Mouse (Mus musculus) kidney, postnatal 10 days (tissue): ENCODE results near the gene Sirt4.
"Not testable (repeated sequence)": the region's sequence is repeated elsewhere in the genome, so short reads cannot be mapped to it uniquely, and the experiment has no call there.

Experiments
- DNase-seq: peaks from one replicate; pipeline ENCODE4 v3.0.0; 2021; ENCODE audit warnings: mixed read lengths

Gene Sirt4

DNA sequence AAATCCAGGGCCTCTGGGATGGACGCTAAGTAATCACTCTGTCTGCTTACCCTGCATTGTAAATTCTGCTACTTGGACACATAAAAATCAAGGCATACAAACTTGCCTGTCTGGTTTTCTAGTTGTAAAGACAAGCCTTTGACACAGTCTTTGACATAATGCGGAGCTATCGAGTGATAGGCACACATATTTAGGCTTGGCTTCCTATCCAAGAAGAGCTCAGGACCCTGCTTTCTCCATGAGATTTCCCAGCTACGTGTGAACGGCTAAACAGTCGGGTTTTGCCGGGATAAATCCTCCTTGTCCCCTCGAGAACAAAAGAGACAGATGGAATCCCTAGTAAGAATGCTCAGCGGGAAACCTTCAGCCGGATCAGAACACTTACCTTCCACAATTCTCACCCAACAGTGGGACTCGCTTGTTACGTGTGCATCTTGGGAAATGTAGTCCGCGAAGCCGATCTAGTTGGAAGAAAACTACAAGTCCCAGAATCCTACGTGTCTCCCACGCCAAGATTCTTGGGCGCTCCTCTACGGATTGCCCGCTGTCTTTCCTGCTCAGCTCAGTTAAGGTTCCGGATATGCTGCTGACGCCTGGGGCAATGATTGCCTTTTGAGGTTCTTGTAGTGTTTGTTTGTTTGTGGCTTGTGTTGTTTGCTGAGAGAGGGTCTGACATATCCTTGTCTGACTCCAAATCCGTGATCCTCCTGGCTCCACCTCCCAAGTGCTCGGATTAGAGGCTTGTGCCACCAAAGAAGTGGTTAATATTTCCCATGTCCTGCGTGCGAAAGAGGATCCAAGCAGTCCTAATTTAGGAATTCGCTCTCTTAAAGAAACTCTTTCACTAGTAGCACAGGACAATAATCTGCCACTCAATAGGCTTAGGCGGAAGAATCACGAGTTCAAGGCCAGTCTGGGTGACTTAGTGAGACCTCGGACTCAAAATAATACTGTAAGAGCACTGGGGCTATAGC lies at the start of gene Sirt4:
TSS of gene Sirt4 (minus strand) at position 779 of the 974 bp plus-strand sequence.
- peak; percentile 86 for DNase-seq

DNA sequence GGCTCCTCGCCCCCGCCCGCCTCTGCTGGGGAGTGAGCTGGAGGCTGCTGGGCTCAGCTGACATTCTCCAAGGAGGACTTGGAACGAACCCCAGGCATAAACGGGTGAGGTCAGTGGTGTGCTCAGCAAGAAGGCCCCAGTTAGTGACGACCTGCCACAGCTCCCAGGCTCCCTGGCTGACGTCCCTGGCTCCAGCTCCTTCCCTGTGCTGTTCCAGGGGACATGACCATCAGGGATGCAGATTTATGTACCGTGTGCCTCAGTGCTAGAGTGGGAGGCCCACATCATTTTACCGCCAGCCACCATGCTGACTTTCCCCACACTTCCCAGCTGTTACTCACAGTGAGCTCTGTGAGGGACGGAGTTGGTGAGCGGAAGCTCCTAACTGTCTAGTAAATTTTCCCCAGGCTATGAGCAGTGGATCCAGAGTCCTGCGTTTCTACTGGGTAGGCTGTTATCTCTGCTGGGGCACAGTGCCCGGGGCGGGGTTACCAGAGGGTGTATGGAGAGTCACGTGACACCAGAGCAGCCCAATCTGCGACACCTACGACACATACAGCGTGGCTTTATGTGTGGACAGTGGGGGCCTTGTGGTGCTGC lies 47.2 kb upstream of the Sirt4 start:
- DNase-seq, result peak; percentile 84

DNA sequence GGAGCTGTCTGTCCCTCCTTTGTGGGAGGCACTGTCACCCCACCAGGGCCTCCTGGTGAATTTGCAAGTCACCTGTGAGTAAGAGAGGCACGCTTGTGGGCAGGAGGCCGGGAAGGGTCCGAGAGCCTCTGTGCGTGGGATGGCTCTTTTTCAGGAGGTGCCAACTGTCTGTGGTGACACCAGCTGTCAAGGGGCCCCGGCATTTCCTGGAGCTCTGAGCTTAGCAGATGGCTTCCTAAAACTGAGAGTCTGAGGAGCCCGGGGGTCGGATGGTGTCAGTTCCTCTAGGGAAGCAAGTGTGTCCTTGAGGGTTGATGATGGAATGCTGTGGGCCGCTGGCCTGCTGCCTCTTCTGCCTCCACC lies 45.9 kb upstream of the Sirt4 start:
- peak; percentile 71 for DNase-seq

DNA sequence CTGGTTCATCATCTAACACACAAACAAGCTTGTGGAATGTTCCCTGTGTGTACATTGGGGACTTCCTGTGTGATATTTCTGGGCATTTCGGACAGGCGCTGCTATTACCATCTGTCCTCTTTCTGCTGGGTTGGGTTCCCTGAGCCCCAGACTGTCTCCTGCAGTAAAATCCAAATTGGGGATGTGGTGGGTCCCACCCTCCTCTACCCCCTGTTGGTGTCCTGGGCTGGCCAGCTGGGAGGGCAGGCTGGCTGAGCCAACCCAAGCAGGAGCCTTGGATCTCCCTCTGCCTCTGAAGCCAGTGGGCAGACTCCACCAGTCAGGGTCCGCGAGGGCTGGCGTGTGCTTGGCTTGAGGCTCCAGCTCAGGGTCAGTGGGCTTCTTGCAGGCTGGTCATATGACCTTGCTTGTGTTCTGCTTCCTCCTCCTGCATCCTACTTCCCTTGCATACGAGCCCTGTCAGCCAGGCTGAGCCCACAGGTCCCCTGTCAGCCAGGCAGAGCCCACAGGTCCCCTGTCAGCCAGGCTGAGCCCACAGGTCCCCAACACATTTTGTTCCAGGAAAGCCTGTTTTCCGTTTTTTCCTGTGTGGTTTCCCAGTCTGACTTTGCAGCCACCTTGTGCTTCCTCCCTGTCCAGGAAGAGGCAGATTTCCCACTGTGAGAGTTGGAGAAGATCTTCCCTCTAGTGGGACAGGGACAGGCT lies 45.4 kb upstream of the Sirt4 start:
- DNase-seq, result no peak

DNA sequence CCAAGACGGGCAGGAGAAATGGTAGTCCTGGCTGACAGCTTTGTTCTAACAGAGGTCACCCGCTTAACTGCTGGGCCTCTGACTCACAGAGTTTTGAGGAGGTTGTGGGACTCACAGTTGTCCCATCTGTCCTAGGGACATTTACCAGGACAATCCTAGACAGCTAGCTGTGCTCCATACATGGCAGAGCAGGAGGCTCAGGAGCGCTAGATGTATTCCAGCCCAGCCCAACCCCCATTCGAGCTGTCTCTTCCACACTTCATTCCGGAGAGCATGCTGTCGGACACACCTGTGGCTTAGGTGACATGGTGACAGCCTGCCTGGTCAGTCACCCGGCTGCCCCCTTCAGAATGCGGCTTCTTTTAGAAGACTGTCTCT lies 44.8 kb upstream of the Sirt4 start:
- no peak for DNase-seq

DNA sequence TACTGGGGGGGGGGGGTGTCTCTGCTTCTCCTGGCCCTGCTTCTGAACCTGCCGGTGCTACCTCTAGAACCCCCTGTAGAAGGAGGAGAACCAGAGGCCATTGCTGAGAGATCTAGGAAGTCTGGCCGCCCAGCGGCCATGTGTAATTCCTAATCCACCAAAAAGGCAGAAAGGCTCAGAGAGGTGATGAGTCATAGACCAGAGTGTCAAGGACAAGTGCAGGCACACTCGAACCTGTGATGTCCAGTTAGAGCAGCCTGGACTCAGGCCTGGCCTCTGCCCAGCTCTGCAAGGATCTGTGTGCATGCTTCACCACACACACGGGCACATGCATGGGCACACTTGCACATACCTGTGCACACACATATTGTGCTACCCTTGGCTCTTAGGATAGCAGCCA lies 43.6 kb upstream of the Sirt4 start:
- DNase-seq, result no peak

DNA sequence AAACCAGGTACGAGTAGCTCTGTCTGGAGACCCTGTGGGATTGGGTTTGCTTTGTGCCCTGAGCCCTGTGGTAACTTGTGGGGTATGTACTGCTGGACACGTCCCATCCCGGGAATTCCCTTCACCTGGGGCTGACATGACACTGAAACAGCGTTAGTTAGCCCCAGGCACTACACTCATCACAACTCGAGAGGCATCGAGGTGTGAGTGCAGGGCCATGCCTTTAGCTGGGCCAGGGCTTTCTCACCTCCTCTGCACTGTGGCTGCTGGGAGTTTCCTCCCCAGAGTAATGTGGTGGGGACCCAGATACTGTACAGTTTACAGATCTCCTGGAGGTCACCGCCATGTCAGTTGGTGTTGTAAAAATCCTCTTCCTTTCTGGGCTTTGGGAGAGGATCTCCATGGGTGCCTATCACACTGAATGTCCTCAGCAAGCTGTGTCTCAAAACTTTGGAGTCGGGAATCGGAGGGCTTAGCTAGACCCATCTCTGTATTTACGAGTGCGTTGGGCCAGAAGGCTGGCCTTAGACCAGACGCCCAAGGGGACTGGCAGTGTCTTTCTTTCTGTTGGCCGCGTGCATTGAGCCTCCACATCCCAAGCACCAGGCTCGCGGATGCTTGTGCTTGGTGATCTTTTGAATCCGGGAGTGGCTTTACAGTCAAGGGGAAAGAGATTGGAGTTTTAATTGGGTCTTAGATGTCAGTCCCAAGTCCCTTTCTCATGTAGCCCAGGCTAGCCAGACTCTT lies 42.1 kb upstream of the Sirt4 start:
- DNase-seq, result no peak

DNA sequence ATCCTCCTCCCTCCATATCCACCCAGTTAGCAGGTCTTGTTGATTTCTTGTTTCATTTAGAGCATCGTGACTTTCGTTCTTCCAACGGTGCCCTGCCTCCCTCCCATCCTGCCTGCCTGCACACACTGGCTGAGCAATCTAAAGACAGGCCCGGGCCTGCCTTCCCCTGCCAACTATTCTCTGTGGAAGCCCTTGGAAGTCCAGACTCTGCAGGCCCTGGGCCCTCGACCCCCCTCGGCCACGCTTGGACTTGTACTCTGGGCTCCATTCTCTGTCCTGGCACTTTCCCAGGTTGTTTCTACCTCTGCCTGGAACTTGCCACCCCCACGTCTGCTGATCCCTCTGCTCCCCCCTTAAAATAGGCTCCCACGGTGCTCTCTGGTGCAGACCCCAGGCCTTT lies 41.4 kb upstream of the Sirt4 start:
- peak; percentile 60 for DNase-seq

DNA sequence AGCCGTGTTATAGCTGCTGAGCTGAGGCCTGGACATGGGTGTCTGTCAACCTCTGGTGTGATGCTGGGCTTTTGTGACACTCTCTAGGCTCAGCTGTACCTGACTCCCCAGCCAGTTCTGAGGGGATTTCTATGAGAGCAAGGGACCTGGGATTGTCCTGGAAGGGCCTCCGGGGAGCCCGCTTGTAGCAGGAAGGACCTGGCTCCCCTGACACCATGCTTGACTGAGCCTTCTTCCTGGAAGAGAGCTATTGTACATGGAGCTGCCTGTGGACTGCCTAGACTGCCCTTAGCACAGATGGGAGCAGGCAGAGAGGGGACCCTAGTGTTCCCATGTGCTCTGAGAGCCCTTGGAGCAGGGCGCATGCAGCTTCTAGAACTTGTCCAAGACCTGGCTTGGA lies 40.9 kb upstream of the Sirt4 start:
- DNase-seq, result no peak

DNA sequence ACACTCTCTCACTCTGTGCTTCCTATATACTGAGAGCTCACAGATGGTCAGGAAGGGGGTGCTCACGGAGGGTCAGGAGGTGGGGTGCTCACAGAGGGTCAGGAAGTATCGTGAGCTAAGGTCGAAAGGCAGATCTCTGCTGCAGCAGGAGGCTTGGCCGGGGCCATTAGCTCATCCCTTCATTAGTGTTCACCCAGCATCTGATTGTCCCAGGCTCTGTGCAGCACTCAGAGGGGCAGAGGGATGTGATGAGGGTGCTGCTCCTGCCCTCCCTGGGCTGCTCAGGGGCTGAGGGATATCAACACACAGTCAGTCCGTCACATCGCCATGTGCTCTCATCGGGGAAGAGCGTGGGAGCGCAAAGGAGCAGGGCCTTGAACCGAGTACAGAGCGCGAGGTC lies 39.9 kb upstream of the Sirt4 start:
- peak; percentile 30 for DNase-seq

DNA sequence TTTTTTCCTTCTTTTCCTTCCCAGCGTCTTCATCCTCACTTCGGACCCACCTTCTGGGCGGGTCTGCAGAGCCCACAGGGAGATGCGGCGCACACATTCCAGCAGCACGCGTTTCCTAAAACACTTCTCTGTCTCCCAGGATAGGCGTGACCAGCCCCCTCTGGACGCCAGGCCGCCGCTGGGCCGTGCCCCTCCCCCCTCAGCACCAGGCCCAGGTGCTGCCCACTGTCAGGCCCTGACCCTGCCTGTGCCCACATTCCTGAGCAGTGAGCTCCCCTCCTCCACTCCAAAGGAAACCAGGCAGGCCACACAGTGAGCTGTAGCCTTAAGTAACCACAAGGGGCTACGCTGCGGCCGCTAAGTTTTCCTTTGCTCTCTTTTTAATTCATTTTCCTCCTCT lies 39.4 kb upstream of the Sirt4 start:
- DNase-seq, result peak; percentile 79

DNA sequence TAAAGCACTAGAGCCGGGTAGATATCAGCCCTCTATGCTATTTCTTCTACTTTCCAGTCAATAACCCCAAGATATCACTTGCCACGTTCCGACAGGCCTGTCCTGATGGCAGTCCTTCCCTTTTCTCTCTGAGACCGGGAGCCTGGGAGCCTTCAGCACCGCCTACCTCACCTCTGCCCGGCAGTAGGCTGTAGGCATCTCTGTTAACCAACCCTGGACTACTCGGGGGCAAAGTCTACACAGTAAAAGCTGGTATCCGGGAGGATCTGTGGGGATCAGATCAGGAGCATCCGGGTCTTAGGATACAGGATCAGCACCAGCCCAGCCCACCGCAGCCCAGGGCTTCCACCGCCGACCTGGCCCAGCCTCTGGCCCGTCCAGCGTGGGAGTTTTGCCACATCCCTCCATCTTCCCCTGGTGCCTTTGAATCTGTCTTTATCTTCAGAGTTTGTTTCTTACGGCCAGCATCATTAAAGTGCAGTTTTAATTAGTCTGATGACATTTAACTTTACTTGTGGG lies 38.5 kb upstream of the Sirt4 start:
- DNase-seq, result peak; percentile 56

DNA sequence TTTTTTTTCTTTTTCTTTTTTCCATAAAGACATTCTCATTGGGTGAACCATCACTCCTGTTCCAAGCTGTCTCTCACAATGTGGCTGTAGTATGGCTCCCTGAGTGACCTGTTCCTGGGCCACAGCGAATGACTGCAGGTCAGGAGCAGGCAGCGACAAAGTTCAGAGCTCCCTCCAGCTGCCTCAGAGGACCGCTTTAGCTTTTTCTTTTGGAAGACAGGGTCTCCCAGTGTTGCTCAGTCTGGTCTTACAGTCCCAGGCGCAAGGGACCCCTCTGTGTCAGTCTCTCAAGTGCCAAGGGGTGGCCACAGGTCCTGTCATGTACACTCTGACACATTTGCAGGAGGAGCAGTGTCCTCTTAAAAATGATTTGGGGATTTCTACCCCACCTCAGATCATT lies 38.0 kb upstream of the Sirt4 start:
- no peak for DNase-seq

DNA sequence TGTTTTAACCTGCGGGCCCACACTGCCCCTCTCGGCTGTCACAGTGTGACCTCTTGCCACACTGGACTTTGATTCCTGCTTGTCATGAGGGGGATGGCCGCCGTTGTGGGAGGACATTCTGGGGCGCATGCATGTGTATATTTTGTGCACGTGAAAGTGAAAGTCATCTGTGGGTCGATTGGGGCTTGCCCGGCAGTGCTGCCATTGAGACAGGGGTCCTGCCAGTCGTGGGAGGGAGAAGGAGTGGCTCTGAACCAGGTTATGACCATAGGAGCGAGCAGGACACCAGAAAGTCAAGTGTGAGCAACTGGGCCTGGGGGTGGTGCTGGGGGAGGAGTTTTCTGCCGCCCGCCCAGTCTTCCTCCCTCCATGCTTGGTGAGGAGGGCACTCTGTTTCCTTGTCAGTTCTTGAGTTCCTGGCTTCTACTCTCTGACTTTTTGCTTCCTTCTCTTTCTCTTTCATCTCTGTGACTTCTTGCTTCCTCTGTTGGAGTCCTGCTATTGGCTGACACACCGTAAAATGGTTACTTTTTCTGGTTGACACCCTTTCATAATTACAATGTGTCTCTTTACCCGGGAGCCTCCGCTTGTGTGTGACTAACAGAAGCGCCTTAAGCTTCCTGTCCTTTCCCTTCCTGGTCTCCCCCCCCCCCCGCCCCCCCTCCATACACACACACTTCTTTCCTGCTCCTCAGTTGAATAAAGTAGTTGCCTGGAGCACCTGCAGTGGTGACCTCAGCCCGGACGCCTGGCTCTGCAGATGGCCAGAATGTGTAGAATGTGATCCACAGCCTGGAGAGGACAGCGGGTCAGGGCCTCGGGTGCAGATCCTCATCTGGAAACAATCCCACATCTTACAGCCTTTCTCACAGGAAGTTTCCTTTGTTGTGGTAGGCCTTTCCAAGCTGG lies 37.3 kb upstream of the Sirt4 start:
- DNase-seq, result peak; percentile 77

DNA sequence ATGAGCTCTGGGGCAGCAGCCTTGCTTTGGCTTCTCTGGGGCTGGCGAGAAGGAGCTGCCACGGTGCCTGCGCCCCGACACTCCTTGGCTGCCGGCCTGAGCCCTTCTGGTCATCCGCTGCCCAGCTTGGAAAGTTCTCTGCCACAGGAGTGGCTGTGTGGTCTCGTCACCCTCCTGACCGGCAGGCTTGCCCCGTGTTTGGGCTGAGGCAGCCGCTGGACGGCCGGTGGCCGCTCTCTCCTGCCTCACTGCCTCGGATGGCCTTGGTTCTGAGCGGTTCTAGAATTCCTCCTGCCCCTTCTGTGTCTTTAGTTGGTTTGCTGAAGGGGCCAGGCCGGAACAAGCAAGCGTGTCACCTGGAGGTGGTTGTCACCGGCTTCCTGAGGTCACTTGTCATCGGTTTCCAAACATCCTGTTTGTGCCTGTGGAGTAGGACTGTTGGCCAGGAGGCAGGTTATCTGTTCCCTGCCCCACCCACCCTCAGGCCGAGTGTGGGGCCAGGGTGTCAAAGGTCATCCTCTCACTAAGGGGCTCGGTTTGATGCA lies 35.9 kb upstream of the Sirt4 start:
- DNase-seq, result peak; percentile 68

DNA sequence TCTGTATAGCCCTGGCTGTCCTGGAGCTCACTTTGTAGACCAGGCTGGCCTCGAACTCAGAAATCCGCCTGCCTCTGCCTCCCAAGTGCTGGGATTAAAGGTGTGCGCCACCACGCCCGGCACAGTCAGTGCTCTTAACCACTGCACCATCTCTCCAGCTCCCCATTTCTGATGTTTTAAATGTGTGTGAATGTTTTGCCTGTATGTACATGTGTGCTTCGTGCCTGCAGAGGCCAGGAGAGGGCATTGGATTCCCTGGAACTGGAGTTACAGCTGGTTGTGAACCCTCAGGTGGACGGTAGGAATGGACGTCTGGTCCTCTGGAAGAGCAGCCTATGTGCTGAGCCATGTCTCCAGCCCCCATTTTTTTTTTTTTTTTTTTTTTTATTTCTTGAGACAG lies 33.7 kb upstream of the Sirt4 start:
- not testable (repeated sequence) for DNase-seq

DNA sequence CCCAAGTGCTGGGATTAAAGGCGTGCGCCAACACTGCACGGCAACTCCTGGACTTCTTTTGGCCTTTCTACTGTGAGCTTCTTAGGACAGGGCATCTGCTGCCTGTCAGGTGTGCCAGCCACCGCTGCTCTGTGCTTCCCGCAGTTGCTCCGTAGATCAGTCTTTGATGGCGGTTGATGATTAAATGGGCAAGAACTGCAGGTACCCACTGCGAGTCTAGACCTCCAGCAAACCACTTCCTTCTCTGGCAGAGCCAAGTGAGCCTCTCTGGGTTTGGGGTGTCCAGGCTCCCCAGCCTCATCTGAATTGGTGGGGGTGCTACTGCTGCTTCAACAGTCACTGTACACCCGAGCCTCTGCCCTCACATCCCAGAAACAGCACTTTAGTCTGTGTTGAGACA lies 33.0 kb upstream of the Sirt4 start:
- no peak for DNase-seq

DNA sequence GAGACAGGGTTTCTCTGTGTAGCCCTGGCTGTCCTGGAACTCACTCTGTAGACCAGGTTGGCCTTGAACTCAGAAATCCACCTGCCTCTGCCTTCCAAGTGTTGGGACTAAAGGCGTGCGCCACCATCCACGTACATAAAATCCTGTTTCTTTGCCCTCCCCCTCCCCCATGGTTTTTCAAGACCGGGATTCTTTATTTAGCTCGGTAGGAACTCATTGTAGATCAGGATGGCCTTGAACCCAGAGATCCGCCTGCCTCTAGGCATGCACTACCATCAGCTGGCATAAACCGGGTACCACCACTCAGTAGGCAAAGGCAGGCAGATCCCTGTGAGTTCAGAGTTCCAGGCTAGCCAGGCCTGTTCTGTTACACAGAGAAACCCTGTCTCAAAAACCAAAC lies 32.4 kb upstream of the Sirt4 start:
- no peak for DNase-seq

DNA sequence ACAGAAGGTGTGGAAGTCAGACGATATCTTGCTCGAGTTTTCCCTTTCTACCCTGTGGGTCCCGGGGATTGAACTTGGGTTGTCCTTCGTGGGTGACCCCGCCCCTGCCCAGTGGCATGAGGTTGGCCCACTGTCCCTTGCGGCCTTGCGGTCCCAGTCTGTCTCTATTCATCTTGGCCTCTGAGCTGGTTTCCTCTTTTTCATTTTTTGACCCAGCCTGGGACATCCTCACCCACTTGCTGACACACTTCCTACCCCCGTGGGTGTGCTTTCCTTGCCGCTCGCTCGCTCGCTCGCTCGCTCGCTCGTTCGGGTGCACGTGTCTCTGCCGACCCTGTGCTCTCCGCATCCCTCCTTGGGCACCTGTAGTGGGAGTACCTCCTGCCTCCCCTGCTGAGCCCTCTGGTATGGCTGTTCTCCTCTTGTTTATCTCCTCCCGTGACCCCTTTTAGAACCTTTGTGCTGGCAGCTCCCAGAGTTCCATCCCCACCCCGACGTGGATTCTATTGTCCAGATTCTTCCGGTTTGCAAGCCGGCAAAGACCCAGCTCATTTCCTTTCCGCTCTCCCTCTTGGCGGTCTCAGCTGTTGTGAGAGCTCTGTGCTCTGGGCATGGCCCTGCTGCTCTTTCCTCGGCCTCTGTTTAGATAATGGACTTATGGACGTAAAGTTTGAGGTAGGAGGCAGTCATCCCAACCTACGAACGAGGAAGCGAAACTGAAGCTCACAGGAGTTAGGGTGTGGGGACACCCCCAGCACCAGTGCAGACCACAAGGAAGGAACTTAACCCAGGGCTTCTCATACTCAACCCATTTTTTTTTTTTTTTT lies 31.8 kb upstream of the Sirt4 start:
- peak; percentile 68 for DNase-seq

DNA sequence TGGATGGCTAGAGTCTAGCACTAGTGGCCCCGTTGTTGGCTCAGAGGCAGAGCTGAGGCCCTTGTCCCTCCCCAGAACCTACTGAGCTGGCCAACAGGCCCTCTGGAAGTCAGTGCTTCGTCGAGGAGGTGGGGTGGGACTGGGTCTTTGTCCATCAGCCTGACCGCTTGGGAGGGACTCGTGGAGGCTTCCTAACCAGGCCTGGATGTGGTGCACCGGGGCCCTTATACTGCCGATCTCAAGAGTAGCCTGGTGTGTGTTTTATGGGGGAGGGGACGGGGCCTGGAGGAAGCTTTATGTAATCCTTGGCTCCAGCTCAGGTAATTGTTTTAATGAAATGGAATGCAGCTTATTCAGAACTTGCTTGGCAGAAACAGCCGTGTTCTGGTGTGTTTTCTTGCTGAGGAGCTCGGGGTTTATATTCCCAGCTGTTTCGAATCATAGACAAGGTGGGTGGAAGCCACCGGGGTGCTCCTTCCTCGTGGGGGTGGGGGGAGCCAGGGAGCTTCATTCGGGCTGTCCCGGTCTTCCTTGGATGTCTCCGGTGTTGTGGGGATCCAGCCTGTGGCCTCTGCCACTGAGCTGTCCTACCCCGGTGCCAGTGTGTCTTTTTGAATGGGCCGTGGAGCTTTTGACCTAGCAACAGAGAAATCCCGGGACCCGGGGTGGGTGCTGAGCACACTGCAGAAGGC lies 30.5 kb upstream of the Sirt4 start:
- peak; percentile 74 for DNase-seq
